Mouse (Mus musculus): ENCODE measurements around the gene Mpped2. TPM values are rescaled to one million over a fixed set of nuclear protein-coding genes. Genes with fewer than 3 reads are reported as not detected.

Mpped2 gene
- polyA plus RNA-seq, 1 experiment from 2014 or later = 1.3 TPM

GRCm38 (mm10) chr2:106778861-106779516 is 85.9 kb downstream of the Mpped2 start:
- WGBS (ENCODE audit: insufficient replicate concordance) = 72% methylated on average over 7 of the region's 7 CpGs
- no peak for DNase-seq
- H3K27me3 ChIP-seq (ENCODE audit: insufficient read depth, low read length) = no peaks in the 10 kb centered on the region

GRCm38 (mm10) chr2:106781181-106782179 is 88.4 kb downstream of the Mpped2 start:
- WGBS (ENCODE audit: insufficient replicate concordance) = 83% methylated on average over 26 of the region's 26 CpGs
- no peak for DNase-seq
- no peaks in the 10 kb centered on the region for H3K9me3 ChIP-seq (ENCODE audit: low read length)
- H3K4me3 ChIP-seq (ENCODE audit: low read depth, low read length) = no peak overlapping the region
- H3K36me3 ChIP-seq (replicated peaks; ENCODE audit: insufficient read depth, low read length) = no peaks in the 10 kb centered on the region
- no peaks in the 10 kb centered on the region for H3K27me3 ChIP-seq (ENCODE audit: insufficient read depth, low read length)
- H3K4me1 ChIP-seq (ENCODE audit: insufficient read depth) = no peaks in the 10 kb centered on the region
- no peak for ATAC-seq
- H3K27ac ChIP-seq (ENCODE audit: low read depth) = no peak overlapping the region
- H3K4me2 ChIP-seq (ENCODE audit: low read depth, low read length) = no peak overlapping the region
- H3K9ac ChIP-seq (replicated peaks) = no peak overlapping the region
- TF ChIP-seq CTCF (IDR thresholded peaks at IDR 0.05; ENCODE audit: low read depth) (no peak), EP300 (IDR thresholded peaks at IDR 0.05; ENCODE audit: low read depth) (no peak)

More at GRCm38 (mm10) chr2:106778861-106779516, 85.9 kb downstream of the Mpped2 start:
- no peak overlapping the region for H3K9ac ChIP-seq (replicated peaks)
- no peaks in the 10 kb centered on the region for H3K9me3 ChIP-seq (ENCODE audit: low read length)
- no peaks in the 10 kb centered on the region for H3K36me3 ChIP-seq (replicated peaks; ENCODE audit: insufficient read depth, low read length)
- H3K27ac ChIP-seq (ENCODE audit: low read depth) = no peak overlapping the region
- TF ChIP-seq EP300 (IDR thresholded peaks at IDR 0.05; ENCODE audit: low read depth) = no peak
- TF ChIP-seq CTCF (IDR thresholded peaks at IDR 0.05; ENCODE audit: low read depth) = no peak
- H3K4me3 ChIP-seq (ENCODE audit: low read depth, low read length) = no peak overlapping the region
- H3K4me2 ChIP-seq (ENCODE audit: low read depth, low read length) = no peak overlapping the region
- no peaks in the 10 kb centered on the region for H3K4me1 ChIP-seq (ENCODE audit: insufficient read depth)
- no peak for ATAC-seq

GRCm38 (mm10) chr2:106783311-106783710 is 90.2 kb downstream of the Mpped2 start:
- no peaks in the 10 kb centered on the region for H3K27me3 ChIP-seq (ENCODE audit: insufficient read depth, low read length)
- DNase-seq (no peak), ATAC-seq (no peak)
- no peak for TF ChIP-seq CTCF (IDR thresholded peaks at IDR 0.05; ENCODE audit: low read depth)
- TF ChIP-seq EP300 (IDR thresholded peaks at IDR 0.05; ENCODE audit: low read depth) = no peak
- WGBS (ENCODE audit: insufficient replicate concordance) = 67% methylated on average over 4 of the region's 4 CpGs
- no peak overlapping the region for H3K4me2 ChIP-seq (ENCODE audit: low read depth, low read length)
- no peak overlapping the region for H3K27ac ChIP-seq (ENCODE audit: low read depth)
- H3K9ac ChIP-seq (replicated peaks) = no peak overlapping the region
- no peaks in the 10 kb centered on the region for H3K36me3 ChIP-seq (replicated peaks; ENCODE audit: insufficient read depth, low read length)
- no peak overlapping the region for H3K4me3 ChIP-seq (ENCODE audit: low read depth, low read length)
- H3K9me3 ChIP-seq (ENCODE audit: low read length) = no peaks in the 10 kb centered on the region
- no peaks in the 10 kb centered on the region; the same call in 1 of the 2 replicates for H3K4me1 ChIP-seq (ENCODE audit: insufficient read depth)

DNA sequence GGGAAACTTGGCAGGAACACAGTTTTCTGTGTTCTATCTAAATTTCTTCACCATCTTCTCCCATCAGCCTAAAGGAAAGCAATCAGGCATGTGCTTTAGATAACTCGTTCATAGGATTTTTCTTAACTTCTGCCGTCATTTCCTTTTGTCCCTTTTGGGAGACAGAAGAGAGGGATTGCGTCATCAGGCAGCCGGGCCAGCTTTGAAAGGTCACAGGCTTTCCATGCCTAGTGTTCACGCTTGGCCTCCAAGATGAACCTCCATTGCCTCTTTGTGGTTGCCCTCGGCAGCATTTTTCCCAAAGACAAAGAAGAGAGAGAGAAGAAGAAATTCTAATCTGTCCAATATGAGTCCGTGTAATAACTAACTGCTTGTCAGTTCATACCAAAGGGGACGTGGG is 95.0 kb downstream of the Mpped2 start:
- Histone ChIP-seq H3K4me3 (ENCODE audit: low read depth, low read length) (no peak overlapping the region), H3K9me3 (ENCODE audit: low read length) (no peaks in the 10 kb centered on the region), H3K36me3 (replicated peaks; ENCODE audit: insufficient read depth, low read length) (no peaks in the 10 kb centered on the region), H3K4me2 (ENCODE audit: low read depth, low read length) (no peak overlapping the region), H3K4me1 (ENCODE audit: insufficient read depth) (peaks cover 3% of the 10 kb centered on the region; the same call in 1 of the 2 replicates), H3K27ac (ENCODE audit: low read depth) (no peak overlapping the region), H3K9ac (replicated peaks) (no peak overlapping the region), H3K27me3 (ENCODE audit: insufficient read depth, low read length) (no peaks in the 10 kb centered on the region)
- no peak for ATAC-seq
- DNase-seq = peak; percentile 16
- no peak for TF ChIP-seq EP300 (IDR thresholded peaks at IDR 0.05; ENCODE audit: low read depth)
- TF ChIP-seq CTCF (IDR thresholded peaks at IDR 0.05; ENCODE audit: low read depth) = no peak
- WGBS (ENCODE audit: insufficient replicate concordance) = 45% methylated on average over 8 of the region's 8 CpGs

GRCm38 (mm10) chr2:106788573-106788972 is 95.5 kb downstream of the Mpped2 start:
- Histone ChIP-seq H3K4me3 (ENCODE audit: low read depth, low read length) (no peak overlapping the region), H3K4me2 (ENCODE audit: low read depth, low read length) (no peak overlapping the region), H3K36me3 (replicated peaks; ENCODE audit: insufficient read depth, low read length) (no peaks in the 10 kb centered on the region), H3K4me1 (ENCODE audit: insufficient read depth) (peaks cover 3% of the 10 kb centered on the region; the same call in 1 of the 2 replicates), H3K9ac (replicated peaks) (no peak overlapping the region), H3K27me3 (ENCODE audit: insufficient read depth, low read length) (no peaks in the 10 kb centered on the region), H3K9me3 (ENCODE audit: low read length) (no peaks in the 10 kb centered on the region), H3K27ac (ENCODE audit: low read depth) (no peak overlapping the region)
- DNase-seq (no peak), ATAC-seq (no peak)
- 77% methylated on average over 4 of the region's 4 CpGs for WGBS (ENCODE audit: insufficient replicate concordance)
- TF ChIP-seq CTCF (IDR thresholded peaks at IDR 0.05; ENCODE audit: low read depth) (no peak), EP300 (IDR thresholded peaks at IDR 0.05; ENCODE audit: low read depth) (no peak)

GRCm38 (mm10) chr2:106789694-106790328 is 96.7 kb downstream of the Mpped2 start:
- ATAC-seq (peak; percentile 41), DNase-seq (peak; percentile 19)
- Histone ChIP-seq H3K9ac (replicated peaks) (no peak overlapping the region), H3K27me3 (ENCODE audit: insufficient read depth, low read length) (no peaks in the 10 kb centered on the region), H3K36me3 (replicated peaks; ENCODE audit: insufficient read depth, low read length) (no peaks in the 10 kb centered on the region), H3K9me3 (ENCODE audit: low read length) (no peaks in the 10 kb centered on the region), H3K4me3 (ENCODE audit: low read depth, low read length) (no peak overlapping the region), H3K4me2 (ENCODE audit: low read depth, low read length) (no peak overlapping the region), H3K4me1 (ENCODE audit: insufficient read depth) (peaks cover 3% of the 10 kb centered on the region; the same call in 1 of the 2 replicates), H3K27ac (ENCODE audit: low read depth) (no peak overlapping the region)
- 57% methylated on average over 5 of the region's 5 CpGs for WGBS (ENCODE audit: insufficient replicate concordance)
- TF ChIP-seq CTCF (IDR thresholded peaks at IDR 0.05; ENCODE audit: low read depth) = no peak
- TF ChIP-seq EP300 (IDR thresholded peaks at IDR 0.05; ENCODE audit: low read depth) = no peak

Data from liver, postnatal 0 days (tissue).